Mouse (Mus musculus): ENCODE measurements around the gene Rhno1. TPM values are rescaled to one million over a fixed set of nuclear protein-coding genes. Genes with fewer than 3 reads are reported as not detected.

The Rhno1 gene
- total RNA-seq, 1 experiment = 31.1 TPM

DNA sequence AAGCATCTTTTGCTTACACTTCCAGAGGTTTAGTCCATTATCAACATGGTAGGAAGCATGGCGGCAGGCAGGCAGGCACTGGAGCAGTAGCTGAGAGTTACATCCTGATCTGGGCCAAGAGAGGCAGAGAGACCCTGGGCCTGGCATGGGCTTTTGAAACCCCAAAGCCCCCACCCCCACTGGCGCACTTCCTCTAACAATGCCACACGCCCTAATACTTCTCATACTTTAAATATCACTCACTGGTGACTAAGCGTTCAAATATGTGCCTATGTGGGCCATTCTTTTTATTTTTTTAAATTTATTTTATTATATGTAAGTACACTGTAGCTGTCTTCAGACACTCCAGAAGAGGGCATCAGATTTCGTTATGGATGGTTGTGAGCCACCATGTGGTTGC, 3.8 kb upstream of the Rhno1 start:
- TF ChIP-seq ZC3H11A (IDR thresholded peaks at IDR 0.05; ENCODE audit: borderline replicate concordance, low read depth, low read length) (no peak), ZNF384 (IDR thresholded peaks at IDR 0.05; ENCODE audit: low read depth, low read length) (no peak), HCFC1 (IDR thresholded peaks at IDR 0.05; ENCODE audit: borderline replicate concordance, insufficient read depth, low read length) (no peak), MAFK (IDR thresholded peaks at IDR 0.05; ENCODE audit: insufficient read depth, low read depth, low read length) (no peak), CHD2 (IDR thresholded peaks at IDR 0.05; ENCODE audit: low read depth, low read length) (no peak)
- in situ Hi-C loops (cut with MboI; ENCODE audit: low sequenced_read_pairs in 2 of 2, unreplicated experiment in 2 of 2) = no loop called here
- DNase-seq (ENCODE audit: low read depth, low spot score) = no peak
- no peak overlapping the region for H3K9ac ChIP-seq (ENCODE audit: insufficient read depth, low read depth, low read length, poor library complexity, severe bottlenecking)
- peaks cover under 1 to 10% of the 10 kb centered on the region in 2 experiments; a peak in 1 of 4 replicates for H3K4me1 ChIP-seq (ENCODE audit: control insufficient read depth in 2 of 2, insufficient read depth in 2 of 2, low read length in 2 of 2, poor library complexity in 1 of 2)
- H3K4me3 ChIP-seq (ENCODE audit: insufficient read depth in 1 of 2, low read depth in 1 of 2, low read length in 2 of 2, poor library complexity in 1 of 2, severe bottlenecking in 1 of 2) = no peak overlapping the region
- H3K36me3 ChIP-seq (ENCODE audit: control insufficient read depth, insufficient read depth, low read length, poor library complexity, severe bottlenecking) = peaks cover 45% of the 10 kb centered on the region
- H3K9me3 ChIP-seq (ENCODE audit: control insufficient read depth, insufficient read depth, low read depth, low read length) = no peaks in the 10 kb centered on the region
- no peak overlapping the region for H3K27ac ChIP-seq (ENCODE audit: insufficient read depth, low read depth, low read length, poor library complexity, severe bottlenecking)

DNA sequence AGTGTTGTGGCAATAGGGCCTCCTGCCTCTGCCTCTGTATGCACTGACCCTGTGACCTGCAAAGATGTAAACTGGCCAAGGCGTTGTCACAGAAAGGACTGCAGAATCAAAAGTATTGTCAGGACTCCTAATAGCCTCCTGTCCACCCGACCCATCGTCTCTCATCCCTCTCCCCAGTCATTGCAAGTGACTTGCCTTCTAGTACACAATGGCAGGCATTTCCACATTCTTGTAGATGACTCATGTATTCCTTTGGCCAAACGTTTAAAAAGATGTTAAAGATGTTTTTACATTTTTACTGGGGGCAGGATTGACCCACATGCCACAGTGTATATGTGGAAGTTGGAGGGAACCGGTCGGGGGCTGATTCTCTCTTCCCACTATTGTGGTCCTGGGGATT, 2.0 kb upstream of the Rhno1 start:
- DNase-seq (ENCODE audit: low read depth, low spot score) = no peak
- Histone ChIP-seq H3K27ac (ENCODE audit: insufficient read depth, low read depth, low read length, poor library complexity, severe bottlenecking) (no peak overlapping the region), H3K4me1 (ENCODE audit: control insufficient read depth in 2 of 2, insufficient read depth in 2 of 2, low read length in 2 of 2, poor library complexity in 1 of 2) (peaks cover 1 to 18% of the 10 kb centered on the region in 2 experiments; a peak in 2 of 4 replicates), H3K9ac (ENCODE audit: insufficient read depth, low read depth, low read length, poor library complexity, severe bottlenecking) (0 out of 2 replicates have a peak overlapping the region, but pooled peaks have one; percentile 7), H3K9me3 (ENCODE audit: control insufficient read depth, insufficient read depth, low read depth, low read length) (no peaks in the 10 kb centered on the region), H3K4me3 (ENCODE audit: insufficient read depth in 1 of 2, low read depth in 1 of 2, low read length in 2 of 2, poor library complexity in 1 of 2, severe bottlenecking in 1 of 2) (no peak overlapping the region), H3K36me3 (ENCODE audit: control insufficient read depth, insufficient read depth, low read length, poor library complexity, severe bottlenecking) (peaks cover 27% of the 10 kb centered on the region)
- no peak for TF ChIP-seq MAFK (IDR thresholded peaks at IDR 0.05; ENCODE audit: insufficient read depth, low read depth, low read length)
- no peak for TF ChIP-seq CHD2 (IDR thresholded peaks at IDR 0.05; ENCODE audit: low read depth, low read length)
- no peak for TF ChIP-seq ZC3H11A (IDR thresholded peaks at IDR 0.05; ENCODE audit: borderline replicate concordance, low read depth, low read length)
- no peak for TF ChIP-seq HCFC1 (IDR thresholded peaks at IDR 0.05; ENCODE audit: borderline replicate concordance, insufficient read depth, low read length)
- no peak for TF ChIP-seq ZNF384 (IDR thresholded peaks at IDR 0.05; ENCODE audit: low read depth, low read length)
- in situ Hi-C loops (cut with MboI; ENCODE audit: low sequenced_read_pairs in 2 of 2, unreplicated experiment in 2 of 2) = no loop called here

DNA sequence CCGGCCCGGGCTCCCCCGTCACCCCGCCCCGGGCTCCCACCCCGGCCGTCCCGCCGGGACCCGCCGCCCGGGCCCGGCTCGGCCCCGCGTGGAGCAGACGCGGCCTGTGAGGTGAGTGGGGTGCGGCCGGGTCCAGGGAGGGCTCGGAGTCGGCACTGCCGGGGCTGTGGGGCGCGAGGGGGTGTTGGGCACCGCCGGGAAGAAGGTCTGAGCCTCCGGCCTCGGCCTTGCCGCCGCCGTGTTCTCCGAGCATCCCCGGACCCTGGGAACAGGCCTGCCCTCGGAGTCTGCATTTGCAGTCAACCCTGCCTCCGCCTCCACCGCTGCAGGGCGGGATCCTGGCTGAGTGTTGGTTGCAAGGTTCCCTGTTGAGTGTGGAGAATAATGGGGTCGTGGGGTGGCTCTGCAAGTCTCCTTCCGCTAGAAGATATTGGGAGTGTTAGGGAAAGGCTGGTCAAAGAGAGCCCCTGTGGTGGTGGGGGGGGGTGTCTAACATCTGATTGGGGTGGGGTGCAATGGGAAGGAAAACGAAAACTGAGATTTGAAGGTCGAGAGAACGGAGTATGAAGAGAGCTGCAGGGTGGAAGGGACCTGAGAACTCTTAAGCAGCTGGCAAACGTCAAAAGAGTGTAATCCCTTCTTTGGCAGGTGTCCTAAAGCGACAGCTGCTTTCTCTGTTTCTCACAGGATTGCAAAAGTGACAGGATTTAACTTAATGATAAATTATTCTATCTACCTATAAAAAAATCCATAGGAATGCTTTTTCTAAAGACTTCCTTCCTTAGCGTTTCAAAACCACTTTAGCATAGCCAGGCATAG, 505 bp upstream of the Rhno1 start:
- Histone ChIP-seq H3K27ac (ENCODE audit: insufficient read depth, low read depth, low read length, poor library complexity, severe bottlenecking) (peak overlapping the region; percentile 69), H3K4me1 (ENCODE audit: control insufficient read depth in 2 of 2, insufficient read depth in 2 of 2, low read length in 2 of 2, poor library complexity in 1 of 2) (peaks cover 1 to 18% of the 10 kb centered on the region in 2 experiments; a peak in 2 of 4 replicates), H3K36me3 (ENCODE audit: control insufficient read depth, insufficient read depth, low read length, poor library complexity, severe bottlenecking) (peaks cover 21% of the 10 kb centered on the region), H3K9me3 (ENCODE audit: control insufficient read depth, insufficient read depth, low read depth, low read length) (no peaks in the 10 kb centered on the region), H3K9ac (ENCODE audit: insufficient read depth, low read depth, low read length, poor library complexity, severe bottlenecking) (peak overlapping the region; percentile 93), H3K4me3 (ENCODE audit: insufficient read depth in 1 of 2, low read depth in 1 of 2, low read length in 2 of 2, poor library complexity in 1 of 2, severe bottlenecking in 1 of 2) (peak overlapping the region; percentile 94 to 95)
- peak; percentile 31 for DNase-seq (ENCODE audit: low read depth, low spot score)
- no peak for TF ChIP-seq CHD2 (IDR thresholded peaks at IDR 0.05; ENCODE audit: low read depth, low read length)
- TF ChIP-seq MAFK (IDR thresholded peaks at IDR 0.05; ENCODE audit: insufficient read depth, low read depth, low read length) = no peak
- TF ChIP-seq ZC3H11A (IDR thresholded peaks at IDR 0.05; ENCODE audit: borderline replicate concordance, low read depth, low read length) = no peak
- no peak for TF ChIP-seq HCFC1 (IDR thresholded peaks at IDR 0.05; ENCODE audit: borderline replicate concordance, insufficient read depth, low read length)
- no peak for TF ChIP-seq ZNF384 (IDR thresholded peaks at IDR 0.05; ENCODE audit: low read depth, low read length)
- in situ Hi-C loops (cut with MboI; ENCODE audit: low sequenced_read_pairs in 2 of 2, unreplicated experiment in 2 of 2) = no loop called here

DNA sequence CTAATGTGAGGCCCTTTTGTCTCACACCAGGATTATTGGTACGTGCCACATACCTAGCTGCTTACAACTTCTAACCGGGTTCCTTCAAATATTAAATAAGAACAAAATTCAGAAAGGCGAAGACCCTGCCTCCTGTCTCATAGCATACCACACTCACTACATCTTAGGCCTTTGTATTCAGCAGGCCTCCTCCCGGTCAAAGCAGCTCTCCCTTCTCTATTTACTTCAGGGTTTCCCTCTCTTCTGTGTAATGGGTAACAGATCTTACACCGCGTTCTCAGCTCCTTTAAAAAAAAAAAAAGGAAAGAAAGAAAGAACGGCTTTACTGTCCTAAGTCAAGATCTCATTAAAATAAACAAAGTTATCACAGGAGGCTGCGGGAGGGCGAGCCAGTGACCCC, 810 bp downstream of the Rhno1 start:
- Histone ChIP-seq H3K4me1 (ENCODE audit: control insufficient read depth in 2 of 2, insufficient read depth in 2 of 2, low read length in 2 of 2, poor library complexity in 1 of 2) (peaks cover 1 to 22% of the 10 kb centered on the region in 2 experiments; a peak in 2 of 4 replicates), H3K27ac (ENCODE audit: insufficient read depth, low read depth, low read length, poor library complexity, severe bottlenecking) (peak overlapping the region; percentile 69; the same call in 1 of the 2 replicates), H3K36me3 (ENCODE audit: control insufficient read depth, insufficient read depth, low read length, poor library complexity, severe bottlenecking) (peaks cover 23% of the 10 kb centered on the region), H3K9ac (ENCODE audit: insufficient read depth, low read depth, low read length, poor library complexity, severe bottlenecking) (peak overlapping the region; percentile 93), H3K4me3 (ENCODE audit: insufficient read depth in 1 of 2, low read depth in 1 of 2, low read length in 2 of 2, poor library complexity in 1 of 2, severe bottlenecking in 1 of 2) (peak overlapping the region; percentile 94 to 95), H3K9me3 (ENCODE audit: control insufficient read depth, insufficient read depth, low read depth, low read length) (no peaks in the 10 kb centered on the region)
- in situ Hi-C loops (cut with MboI; ENCODE audit: low sequenced_read_pairs in 2 of 2, unreplicated experiment in 2 of 2) = no loop called here
- DNase-seq (ENCODE audit: low read depth, low spot score) = no peak
- no peak for TF ChIP-seq HCFC1 (IDR thresholded peaks at IDR 0.05; ENCODE audit: borderline replicate concordance, insufficient read depth, low read length)
- TF ChIP-seq MAFK (IDR thresholded peaks at IDR 0.05; ENCODE audit: insufficient read depth, low read depth, low read length) = no peak
- no peak for TF ChIP-seq ZC3H11A (IDR thresholded peaks at IDR 0.05; ENCODE audit: borderline replicate concordance, low read depth, low read length)
- no peak for TF ChIP-seq CHD2 (IDR thresholded peaks at IDR 0.05; ENCODE audit: low read depth, low read length)
- no peak for TF ChIP-seq ZNF384 (IDR thresholded peaks at IDR 0.05; ENCODE audit: low read depth, low read length)

Data from ES-E14 (cell line).